Mouse (Mus musculus) megakaryocyte, embryonic 14.5 days (primary cell): ENCODE results near the gene Vmn1r4. TPM values are rescaled to one million over a fixed set of nuclear protein-coding genes. Genes with fewer than 3 reads are reported as not detected.

Experiments
- H3K27me3 ChIP-seq: replicated peaks from 2 replicates; pipeline ENCODE3; 2012; ENCODE audit warnings: inconsistent platforms
- H3K36me3 ChIP-seq: replicated peaks from 2 replicates; pipeline ENCODE3; 2012; ENCODE audit warnings: low read length, inconsistent platforms, mixed read lengths
- H3K4me1 ChIP-seq: 2 replicates; pipeline ENCODE4 v1.6.1; 2012; ENCODE audit warnings: inconsistent platforms
- H3K4me3 ChIP-seq: replicated peaks from 2 replicates; pipeline ENCODE3; 2012; ENCODE audit warnings: moderate library complexity, mild to moderate bottlenecking, inconsistent platforms
- H3K9me3 ChIP-seq: 2 replicates; pipeline ENCODE4 v1.6.1; 2012; ENCODE audit warnings: inconsistent platforms
- FLI1 ChIP-seq: IDR thresholded peaks from 2 replicates; pipeline ENCODE4 v1.6.1; 2012; ENCODE audit warnings: low read length, inconsistent platforms, mixed read lengths
- GATA1 ChIP-seq: IDR thresholded peaks from 3 replicates; pipeline ENCODE4 v1.6.1; 2012; ENCODE audit warnings: mixed read lengths, low read length, inconsistent platforms, borderline replicate concordance
- polyA plus RNA-seq: library from polyadenylated mRNA; stranded (reverse); fragments of >175 nt; gene quantifications from 2 replicates; pipeline ENCODE4 v1.2.3, GENCODE M21; 2012; ENCODE audit warnings: low replicate concordance; ENCODE audit not compliant: insufficient read depth

Gene Vmn1r4
- polyA plus RNA-seq, 1 experiment: not detected

DNA sequence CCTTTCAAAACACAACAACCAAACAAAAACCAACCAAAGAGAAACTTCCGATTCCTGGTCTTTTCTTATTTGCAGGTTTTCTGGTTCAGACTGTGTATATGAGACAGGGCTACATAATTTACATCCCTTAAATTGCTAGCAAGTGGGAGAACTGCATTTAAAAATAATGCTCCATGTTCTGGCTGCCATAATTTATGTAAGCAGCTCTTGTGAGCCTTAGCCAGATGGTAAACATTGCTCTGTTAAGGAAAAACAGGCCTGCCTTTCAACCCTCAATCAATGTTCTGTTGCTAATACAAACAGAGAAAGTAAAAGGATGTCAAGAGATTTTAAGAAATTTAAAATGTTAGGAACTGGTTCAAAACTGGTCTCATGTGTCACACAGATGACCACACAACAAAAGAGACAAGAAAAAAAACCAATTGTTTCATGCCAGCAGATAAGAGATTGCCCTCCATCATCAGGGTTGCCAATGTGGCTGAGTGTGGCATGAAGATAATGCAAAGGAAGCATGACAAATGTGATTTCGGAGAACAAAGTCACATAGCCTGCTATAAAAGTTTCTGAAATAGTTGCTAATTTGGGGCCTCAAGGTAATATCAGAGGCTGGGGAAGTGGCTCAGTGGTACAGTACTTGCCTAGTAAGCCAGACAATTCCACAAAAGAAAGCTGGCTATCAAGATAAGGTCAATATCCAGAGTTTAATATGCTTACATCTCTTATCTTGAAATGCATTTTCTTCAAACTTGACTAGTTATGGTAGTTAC is 10.5 kb upstream of the Vmn1r4 start:
- TF ChIP-seq FLI1 (no peak), GATA1 (peak; percentile 95; the same call in 2 of the 3 replicates)
- peak overlapping the region; percentile 83 for H3K4me3 ChIP-seq
- peaks cover 68% of the 10 kb centered on the region for H3K36me3 ChIP-seq
- H3K9me3 ChIP-seq: peaks cover 6% of the 10 kb centered on the region
- peaks cover 98% of the 10 kb centered on the region for H3K4me1 ChIP-seq
- no peaks in the 10 kb centered on the region for H3K27me3 ChIP-seq

- peak overlapping the region; percentile 97 for H3K4me3 ChIP-seq
- peaks cover 94% of the 10 kb centered on the region for H3K4me1 ChIP-seq
- peaks cover 6% of the 10 kb centered on the region for H3K9me3 ChIP-seq
- TF ChIP-seq FLI1 (no peak), GATA1 (no peak)
- no peaks in the 10 kb centered on the region for H3K27me3 ChIP-seq
- peaks cover 66% of the 10 kb centered on the region for H3K36me3 ChIP-seq
Observed at GRCm38 (mm10) chr6:56916279-56916678, 7.5 kb upstream of the Vmn1r4 start.

GRCm38 (mm10) chr6:56917578-56918368 is 6.0 kb upstream of the Vmn1r4 start:
- Histone ChIP-seq H3K36me3 (peaks cover 60% of the 10 kb centered on the region), H3K9me3 (peaks cover 6% of the 10 kb centered on the region), H3K4me1 (peaks cover 79% of the 10 kb centered on the region), H3K27me3 (no peaks in the 10 kb centered on the region), H3K4me3 (peak overlapping the region; percentile 97)
- TF ChIP-seq FLI1: no peak
- no peak for TF ChIP-seq GATA1

GRCm38 (mm10) chr6:56919330-56920044 is 4.3 kb upstream of the Vmn1r4 start:
- Histone ChIP-seq H3K27me3 (no peaks in the 10 kb centered on the region), H3K4me3 (peak overlapping the region; percentile 97), H3K9me3 (peaks cover 3% of the 10 kb centered on the region), H3K36me3 (peaks cover 48% of the 10 kb centered on the region), H3K4me1 (peaks cover 66% of the 10 kb centered on the region)
- TF ChIP-seq GATA1 (no peak), FLI1 (no peak)

GRCm38 (mm10) chr6:56920222-56921092 is 3.4 kb upstream of the Vmn1r4 start:
- peaks cover 39% of the 10 kb centered on the region for H3K36me3 ChIP-seq
- H3K9me3 ChIP-seq: peaks cover 2% of the 10 kb centered on the region; the same call in 1 of the 2 replicates
- H3K27me3 ChIP-seq: no peaks in the 10 kb centered on the region
- TF ChIP-seq FLI1 (no peak), GATA1 (no peak; the same call in 2 of the 3 replicates)
- peak overlapping the region; percentile 97 for H3K4me3 ChIP-seq
- peaks cover 60% of the 10 kb centered on the region for H3K4me1 ChIP-seq

DNA sequence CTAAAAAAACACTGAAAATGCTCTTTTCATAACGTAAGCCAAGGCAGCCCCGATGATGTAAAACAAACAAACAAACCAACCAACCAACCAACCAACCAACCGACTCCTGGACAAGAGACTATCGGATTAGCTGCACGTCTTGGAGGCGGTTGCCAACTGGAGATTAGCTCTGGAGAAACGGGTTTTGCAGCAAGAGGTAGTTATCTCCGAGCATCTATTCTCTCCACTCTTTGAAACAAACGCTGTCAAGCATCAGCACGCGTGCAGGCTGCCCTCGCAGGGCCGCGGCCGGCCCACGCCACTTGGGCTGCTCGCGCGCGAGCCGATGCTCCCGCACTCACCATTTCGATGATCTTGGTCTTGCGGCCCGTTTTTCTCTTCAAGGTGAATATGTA is 487 bp upstream of the Vmn1r4 start:
- TF ChIP-seq GATA1 (no peak), FLI1 (no peak)

GRCm38 (mm10) chr6:56931648-56932415 is 8.0 kb downstream of the Vmn1r4 start:
- H3K4me3 ChIP-seq: peak overlapping the region; percentile 42
- peaks cover 35% of the 10 kb centered on the region for H3K4me1 ChIP-seq
- TF ChIP-seq GATA1 (no peak), FLI1 (no peak)
- H3K9me3 ChIP-seq: no peaks in the 10 kb centered on the region
- H3K27me3 ChIP-seq: peaks cover 2% of the 10 kb centered on the region
- no peaks in the 10 kb centered on the region for H3K36me3 ChIP-seq

More for the DNA sequence above, 487 bp upstream of the Vmn1r4 start:
- Histone ChIP-seq H3K27me3 (no peaks in the 10 kb centered on the region), H3K9me3 (peaks cover 2% of the 10 kb centered on the region; the same call in 1 of the 2 replicates), H3K4me1 (peaks cover 32% of the 10 kb centered on the region), H3K4me3 (peak overlapping the region; percentile 97), H3K36me3 (peaks cover 21% of the 10 kb centered on the region)

DNA sequence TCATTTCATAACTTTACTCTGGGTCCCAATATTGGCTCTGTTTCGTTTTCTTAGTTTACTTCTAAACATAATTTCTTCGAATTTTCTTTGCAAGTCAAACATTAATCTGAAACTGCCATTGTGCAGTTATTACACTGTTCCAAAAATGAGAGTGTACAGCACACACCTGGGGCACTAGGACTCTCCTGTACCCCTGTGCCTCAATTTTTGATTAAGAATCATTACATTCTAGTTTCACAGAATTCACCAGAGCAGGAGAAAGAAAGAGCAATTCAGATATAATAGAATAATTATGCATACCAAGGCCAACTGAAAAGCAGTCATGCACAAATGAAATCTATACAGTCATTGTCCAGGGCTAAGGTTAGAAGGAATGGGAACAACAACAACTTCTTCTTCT is 8.6 kb downstream of the Vmn1r4 start:
- no peaks in the 10 kb centered on the region for H3K36me3 ChIP-seq
- H3K4me3 ChIP-seq: no peak overlapping the region
- H3K27me3 ChIP-seq: peaks cover 2% of the 10 kb centered on the region
- H3K4me1 ChIP-seq: peaks cover 35% of the 10 kb centered on the region
- TF ChIP-seq GATA1 (no peak), FLI1 (no peak)
- H3K9me3 ChIP-seq: no peaks in the 10 kb centered on the region
